Mouse (Mus musculus) limb, embryonic 10.5 days (tissue): ENCODE results near the gene Lrba. TPM values are rescaled to one million over a fixed set of nuclear protein-coding genes. Genes with fewer than 3 reads are reported as not detected.

Experiments
- DNase-seq: peaks from one replicate; pipeline ENCODE4 v3.0.0-alpha.2; 2017; ENCODE audit warnings: low spot score
- H3K27ac ChIP-seq: fragments of 300-500 bp; sonication (generic); 2 replicates; pipeline ENCODE4 v1.5.1; 2016; ENCODE audit warnings: mild to moderate bottlenecking
- H3K27me3 ChIP-seq: fragments of 300-500 bp; sonication (generic); 2 replicates; pipeline ENCODE4 v1.6.1; 2016; ENCODE audit warnings: low read depth, mild to moderate bottlenecking; ENCODE audit not compliant: poor library complexity, severe bottlenecking
- H3K36me3 ChIP-seq: fragments of 300-500 bp; sonication (generic); 2 replicates; pipeline ENCODE4 v1.6.1; 2016; ENCODE audit warnings: mild to moderate bottlenecking, moderate library complexity
- H3K4me1 ChIP-seq: fragments of 300-500 bp; sonication (generic); 2 replicates; pipeline ENCODE4 v1.6.1; 2016
- H3K4me3 ChIP-seq: fragments of 300-500 bp; sonication (generic); 2 replicates; pipeline ENCODE4 v1.5.1; 2016; ENCODE audit warnings: mild to moderate bottlenecking, moderate library complexity
- H3K9me3 ChIP-seq: fragments of 300-500 bp; sonication (generic); replicated peaks from 2 replicates; pipeline ENCODE4 v1.6.1; 2016; ENCODE audit warnings: mild to moderate bottlenecking
- WGBS: fragments of 180-500 bp; shearing (Covaris S2); methylation state at CpG from one replicate; pipeline ENCODE4 v1.1.7; 2016; 5-methylcytosine and 5-hydroxymethylcytosine counted together
- polyA plus RNA-seq: library from polyadenylated mRNA; unstranded; fragments of >200 nt; fragmentation: Nextera tagmentation; extraction: Ambion mirVana; gene quantifications from 2 replicates; pipeline ENCODE4 v1.2.1, GENCODE M21; 2016

Lrba gene
- polyA plus RNA-seq, 1 experiment from 2014 or later = 6.0 TPM

DNA sequence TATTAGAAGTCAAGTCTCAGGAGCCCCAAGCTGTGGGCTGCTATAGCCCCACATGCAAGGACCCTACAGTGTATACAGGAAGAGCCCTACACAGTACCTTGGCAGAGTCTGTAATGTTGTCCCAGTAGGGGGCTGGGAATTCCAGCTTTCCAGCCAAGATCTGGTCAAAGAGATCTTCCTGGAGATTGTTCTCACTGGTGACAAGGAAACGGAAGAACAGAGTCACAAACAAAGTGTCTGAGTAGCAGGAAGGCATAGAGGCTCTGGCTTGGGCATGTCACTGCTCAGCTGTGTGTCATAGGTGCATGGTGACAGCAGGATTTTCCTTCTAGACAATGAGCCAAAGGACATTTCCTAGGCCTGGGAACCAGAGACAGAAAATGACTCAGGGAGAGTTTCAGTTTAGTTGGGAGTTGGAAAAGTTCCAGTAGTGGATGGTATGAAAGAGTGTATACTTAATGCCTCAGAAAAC, 569.3 kb downstream of the Lrba start:
- WGBS = 76% methylated on average over 1 of the region's 1 CpGs
- no peak for DNase-seq
- H3K36me3 ChIP-seq = no peaks in the 10 kb centered on the region
- no peaks in the 10 kb centered on the region for H3K9me3 ChIP-seq
- no peak overlapping the region for H3K27ac ChIP-seq
- H3K4me1 ChIP-seq = peaks cover 20% of the 10 kb centered on the region
- no peaks in the 10 kb centered on the region for H3K27me3 ChIP-seq
- no peak overlapping the region for H3K4me3 ChIP-seq

GRCm38 (mm10) chr3:86796716-86797115, 572.2 kb downstream of the Lrba start:
- Histone ChIP-seq H3K9me3 (no peaks in the 10 kb centered on the region), H3K27ac (no peak overlapping the region), H3K4me1 (peaks cover 35% of the 10 kb centered on the region), H3K36me3 (no peaks in the 10 kb centered on the region), H3K4me3 (no peak overlapping the region), H3K27me3 (no peaks in the 10 kb centered on the region)
- WGBS = 30% methylated on average over 6 of the region's 6 CpGs
- no peak for DNase-seq

- H3K9me3 ChIP-seq = no peaks in the 10 kb centered on the region
- H3K36me3 ChIP-seq = no peaks in the 10 kb centered on the region
- H3K4me3 ChIP-seq = no peak overlapping the region
- H3K27me3 ChIP-seq = no peaks in the 10 kb centered on the region
- peak overlapping the region; percentile 36; the same call in 1 of the 2 replicates for H3K27ac ChIP-seq
- DNase-seq = no peak
- WGBS = 76% methylated on average over 13 of the region's 13 CpGs
- peaks cover 41% of the 10 kb centered on the region for H3K4me1 ChIP-seq
These were observed 573.5 kb downstream of the Lrba start for GRCm38 (mm10) chr3:86797871-86798460.

DNA sequence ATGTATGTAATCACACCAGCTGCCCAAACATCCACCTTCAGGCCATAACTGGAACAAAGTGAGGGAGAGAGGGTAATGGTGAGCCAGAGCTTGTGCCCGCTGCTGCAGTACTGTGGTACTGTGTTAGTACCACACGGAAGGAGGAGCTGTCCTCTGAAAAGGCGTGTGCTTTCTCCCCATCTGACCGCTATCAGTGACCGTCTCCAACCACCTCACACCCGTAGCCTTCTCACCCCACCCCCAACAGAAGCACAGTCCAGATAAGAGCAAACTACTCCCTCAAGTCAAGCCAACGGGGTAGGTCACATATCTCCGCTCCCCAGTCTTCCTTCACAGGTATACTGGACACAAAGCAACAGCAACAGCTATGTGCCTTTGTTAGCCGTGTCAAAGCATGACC, 574.6 kb downstream of the Lrba start:
- H3K36me3 ChIP-seq = no peaks in the 10 kb centered on the region
- H3K27me3 ChIP-seq = no peaks in the 10 kb centered on the region
- peak overlapping the region; percentile 74 for H3K27ac ChIP-seq
- DNase-seq = no peak
- 88% methylated on average over 9 of the region's 9 CpGs for WGBS
- H3K9me3 ChIP-seq = no peaks in the 10 kb centered on the region
- H3K4me1 ChIP-seq = peaks cover 47% of the 10 kb centered on the region
- H3K4me3 ChIP-seq = no peak overlapping the region

DNA sequence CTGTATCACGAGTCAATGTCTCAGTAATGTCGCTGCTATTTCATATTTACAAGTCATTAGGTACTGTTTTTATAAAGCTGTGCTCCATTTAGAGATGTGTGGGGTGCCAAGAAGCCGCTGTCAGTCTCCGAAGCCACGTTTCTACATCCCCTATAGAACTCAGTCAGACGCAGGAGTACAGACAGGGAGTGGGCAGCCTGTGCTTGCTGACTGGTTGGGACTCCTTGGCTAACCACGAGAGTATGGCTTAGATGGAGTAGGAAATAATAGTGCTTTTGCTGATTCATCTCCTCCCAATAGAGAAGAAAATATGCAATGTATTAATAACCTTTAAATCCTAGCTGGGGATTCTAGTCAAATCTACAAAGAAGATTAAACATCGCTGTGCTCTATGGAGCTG, 576.4 kb downstream of the Lrba start:
- Histone ChIP-seq H3K4me1 (peaks cover 47% of the 10 kb centered on the region), H3K9me3 (no peaks in the 10 kb centered on the region), H3K27me3 (no peaks in the 10 kb centered on the region), H3K4me3 (no peak overlapping the region), H3K27ac (no peak overlapping the region), H3K36me3 (no peaks in the 10 kb centered on the region)
- DNase-seq = no peak
- 93% methylated on average over 8 of the region's 8 CpGs for WGBS

DNA sequence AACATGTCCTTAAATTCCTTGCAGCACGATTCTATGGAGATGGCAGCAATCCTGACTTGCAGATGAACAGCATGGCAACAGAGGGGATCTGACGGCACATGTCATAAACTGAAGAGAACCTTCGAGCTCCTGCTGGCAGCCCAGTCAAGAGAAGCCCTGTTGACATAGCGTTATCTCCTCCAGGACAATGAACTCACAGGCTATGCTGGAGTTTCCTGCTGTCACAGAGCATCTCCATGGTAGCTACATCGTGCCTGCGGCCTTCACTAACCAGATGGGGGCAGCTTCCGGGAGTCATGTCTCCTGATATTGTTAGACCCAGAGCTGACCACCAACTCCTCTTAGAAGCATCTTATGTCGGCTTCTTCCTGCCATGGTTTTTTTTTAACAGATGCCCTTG, 578.3 kb downstream of the Lrba start:
- H3K4me3 ChIP-seq = no peak overlapping the region
- no peaks in the 10 kb centered on the region for H3K36me3 ChIP-seq
- H3K27me3 ChIP-seq = no peaks in the 10 kb centered on the region
- no peak for DNase-seq
- no peaks in the 10 kb centered on the region for H3K9me3 ChIP-seq
- H3K27ac ChIP-seq = no peak overlapping the region
- peaks cover 39% of the 10 kb centered on the region for H3K4me1 ChIP-seq
- WGBS = 84% methylated on average over 8 of the region's 8 CpGs

DNA sequence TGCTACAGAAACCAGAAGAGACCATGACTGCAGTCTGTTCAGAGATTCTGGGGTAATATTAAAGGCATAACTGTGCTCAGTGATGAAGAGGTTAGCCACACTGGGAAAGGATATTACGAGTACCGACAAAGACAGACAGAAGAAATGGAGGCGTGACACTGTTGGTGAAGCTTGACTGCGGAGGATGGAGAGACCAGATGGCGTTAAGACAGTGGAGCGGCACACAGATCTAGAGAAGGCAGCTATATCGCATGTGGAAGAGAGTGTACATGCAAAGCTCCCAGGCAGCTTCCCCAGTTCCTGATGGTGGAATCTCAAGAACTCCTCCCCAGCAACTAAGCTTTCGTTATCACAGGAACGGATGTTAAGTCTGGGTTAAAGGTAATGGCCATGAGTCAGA, 579.8 kb downstream of the Lrba start:
- WGBS = 94% methylated on average over 9 of the region's 9 CpGs
- H3K4me3 ChIP-seq = no peak overlapping the region
- peaks cover 34% of the 10 kb centered on the region for H3K4me1 ChIP-seq
- DNase-seq = no peak
- H3K9me3 ChIP-seq = no peaks in the 10 kb centered on the region
- H3K27me3 ChIP-seq = no peaks in the 10 kb centered on the region
- H3K36me3 ChIP-seq = no peaks in the 10 kb centered on the region
- H3K27ac ChIP-seq = no peak overlapping the region

DNA sequence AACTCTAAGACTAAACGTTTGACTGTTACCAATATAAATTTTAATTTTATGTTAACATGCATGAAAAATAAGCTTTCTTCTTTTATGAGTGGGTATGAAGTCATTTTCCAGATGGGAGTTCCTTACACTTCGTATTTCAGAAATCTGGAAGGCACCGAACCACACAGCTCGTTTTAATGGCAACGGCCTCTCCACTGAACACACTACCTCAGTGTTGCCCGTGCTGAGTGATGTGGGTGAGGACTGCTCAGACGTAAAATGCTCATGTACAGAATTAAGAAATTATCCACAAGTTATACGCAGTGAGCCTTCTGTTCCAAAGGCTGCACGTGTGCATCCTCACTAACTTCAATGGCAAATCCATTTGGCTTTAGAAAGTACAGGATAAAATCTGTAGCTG, 582.4 kb downstream of the Lrba start:
- no peak for DNase-seq
- H3K4me1 ChIP-seq = peaks cover 25% of the 10 kb centered on the region; the same call in 1 of the 2 replicates
- H3K27ac ChIP-seq = no peak overlapping the region
- H3K36me3 ChIP-seq = no peaks in the 10 kb centered on the region
- 95% methylated on average over 9 of the region's 9 CpGs for WGBS
- H3K9me3 ChIP-seq = no peaks in the 10 kb centered on the region
- H3K27me3 ChIP-seq = no peaks in the 10 kb centered on the region
- no peak overlapping the region for H3K4me3 ChIP-seq

DNA sequence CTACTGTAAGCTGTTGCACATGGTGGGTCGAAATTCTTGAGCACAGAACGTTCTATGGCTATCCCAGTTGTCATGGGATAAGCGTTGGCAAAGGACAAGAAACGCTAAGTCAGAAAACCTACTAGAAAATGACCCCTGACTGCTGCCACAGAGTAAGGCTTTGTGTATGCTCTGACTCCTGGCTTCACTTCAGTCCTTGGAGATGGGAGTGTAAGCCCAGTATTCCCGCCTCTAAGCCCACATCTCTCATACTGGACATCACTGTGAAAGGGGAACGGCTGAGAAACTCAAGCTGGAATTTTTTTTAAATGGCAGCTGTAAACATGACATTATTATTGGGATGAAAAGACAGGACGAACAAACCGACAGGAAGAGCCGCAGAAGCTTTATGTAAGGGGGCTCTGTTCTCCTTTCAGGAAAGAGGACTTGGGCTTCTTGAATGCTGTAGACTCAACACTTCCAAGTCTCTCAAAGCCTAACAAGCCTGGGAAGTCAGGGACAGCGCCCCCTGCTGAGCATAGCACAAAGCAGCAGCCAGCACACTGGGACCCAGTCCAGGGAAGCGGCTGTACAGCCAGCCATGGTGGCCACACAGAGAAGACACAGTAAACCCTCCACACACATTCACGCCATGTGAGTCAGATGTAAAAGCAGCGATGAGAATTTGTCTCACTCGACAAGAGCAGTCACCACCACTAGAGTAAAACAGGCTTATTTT, 583.4 kb downstream of the Lrba start:
- H3K27ac ChIP-seq = no peak overlapping the region
- H3K4me3 ChIP-seq = no peak overlapping the region
- H3K9me3 ChIP-seq = no peaks in the 10 kb centered on the region
- DNase-seq = peak; percentile 61
- peaks cover 24% of the 10 kb centered on the region; the same call in 1 of the 2 replicates for H3K4me1 ChIP-seq
- 84% methylated on average over 14 of the region's 14 CpGs for WGBS
- no peaks in the 10 kb centered on the region for H3K27me3 ChIP-seq
- no peaks in the 10 kb centered on the region for H3K36me3 ChIP-seq

DNA sequence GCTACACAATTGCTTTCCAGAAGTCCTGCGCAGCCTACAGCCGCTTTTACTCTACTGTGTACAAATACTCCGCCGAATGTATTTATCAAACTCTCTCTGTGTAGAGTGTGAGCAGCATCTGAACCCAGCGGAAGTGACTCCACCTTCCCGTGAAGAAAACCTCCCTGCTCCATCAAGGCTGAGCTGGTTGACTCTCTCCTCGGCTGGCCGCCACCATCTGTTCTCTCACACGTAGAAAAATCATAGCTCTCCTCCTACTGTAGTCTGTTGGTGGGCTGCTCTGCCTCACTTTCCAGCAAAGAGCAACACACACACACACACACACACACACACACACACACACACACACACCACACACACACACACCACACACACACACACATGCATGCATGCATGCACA, 584.7 kb downstream of the Lrba start:
- Histone ChIP-seq H3K4me1 (peaks cover 19% of the 10 kb centered on the region; the same call in 1 of the 2 replicates), H3K9me3 (no peaks in the 10 kb centered on the region), H3K36me3 (no peaks in the 10 kb centered on the region), H3K4me3 (no peak overlapping the region), H3K27me3 (no peaks in the 10 kb centered on the region), H3K27ac (peak overlapping the region; percentile 56)
- DNase-seq = no peak
- WGBS = 90% methylated on average over 9 of the region's 9 CpGs

- WGBS = 67% methylated on average over 2 of the region's 2 CpGs
- H3K4me1 ChIP-seq = peaks cover 19% of the 10 kb centered on the region; the same call in 1 of the 2 replicates
- no peak for DNase-seq
- no peaks in the 10 kb centered on the region for H3K36me3 ChIP-seq
- no peaks in the 10 kb centered on the region for H3K27me3 ChIP-seq
- H3K9me3 ChIP-seq = no peaks in the 10 kb centered on the region
- no peak overlapping the region for H3K4me3 ChIP-seq
- H3K27ac ChIP-seq = peak overlapping the region; percentile 56
These were observed 585.2 kb downstream of the Lrba start for GRCm38 (mm10) chr3:86809646-86810045.

DNA sequence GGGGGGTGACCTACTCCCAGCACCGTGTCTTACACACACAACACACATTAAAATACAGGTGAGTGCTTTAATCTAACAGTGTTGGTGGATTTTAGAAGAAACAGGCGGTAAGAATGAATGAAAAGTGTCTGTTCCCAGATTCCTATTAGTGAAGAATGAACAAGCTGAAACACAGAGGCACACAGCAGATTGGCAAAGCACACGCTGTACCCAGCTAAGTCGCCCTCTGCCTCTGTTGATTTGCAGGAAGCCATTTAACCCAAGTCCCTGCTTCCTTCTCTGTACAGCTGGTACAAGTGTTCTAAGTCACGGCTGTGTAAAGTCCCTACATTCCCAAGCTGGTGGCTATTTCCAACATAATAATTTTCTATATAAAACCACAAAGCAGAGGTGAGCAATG, 586.4 kb downstream of the Lrba start:
- H3K27me3 ChIP-seq = no peaks in the 10 kb centered on the region
- no peak overlapping the region for H3K4me3 ChIP-seq
- DNase-seq = no peak
- no peak overlapping the region for H3K27ac ChIP-seq
- no peaks in the 10 kb centered on the region for H3K36me3 ChIP-seq
- H3K4me1 ChIP-seq = peaks cover 19% of the 10 kb centered on the region; the same call in 1 of the 2 replicates
- WGBS = 90% methylated on average over 5 of the region's 5 CpGs
- H3K9me3 ChIP-seq = no peaks in the 10 kb centered on the region

DNA sequence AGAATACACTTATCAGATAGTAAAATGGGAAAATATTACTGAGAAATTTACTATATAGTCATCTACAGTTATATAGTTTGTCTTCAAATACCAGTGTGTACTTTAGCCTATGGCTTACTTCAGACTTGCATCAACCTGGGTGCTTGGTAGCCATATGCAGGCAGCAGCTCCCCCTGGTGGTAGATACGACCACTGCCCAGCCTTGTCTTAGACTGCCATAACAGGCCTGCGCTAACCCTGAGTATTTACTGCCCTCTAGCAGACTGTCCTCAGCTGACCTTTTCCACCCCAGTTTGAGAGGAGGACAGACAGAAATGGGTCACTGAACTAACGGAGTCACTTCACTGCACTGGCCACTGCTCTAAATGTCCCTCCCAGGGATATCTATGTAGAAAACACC, 588.2 kb downstream of the Lrba start:
- Histone ChIP-seq H3K4me1 (peaks cover 20% of the 10 kb centered on the region; the same call in 1 of the 2 replicates), H3K27ac (no peak overlapping the region), H3K9me3 (no peaks in the 10 kb centered on the region), H3K4me3 (no peak overlapping the region), H3K36me3 (no peaks in the 10 kb centered on the region), H3K27me3 (no peaks in the 10 kb centered on the region)
- DNase-seq = peak; percentile 87
- 17% methylated on average over 3 of the region's 3 CpGs for WGBS
